Mouse (Mus musculus) olfactory bulb, adult 2 months (tissue): ENCODE results near the gene Map7. TPM values are rescaled to one million over a fixed set of nuclear protein-coding genes. Genes with fewer than 3 reads are reported as not detected.

Experiments used
- H3K27ac ChIP-seq: fragments of 200-500 bp; 2 replicates; pipeline ENCODE4 v1.5.1; 2012; ENCODE audit warnings: low read depth, low read length; ENCODE audit not compliant: insufficient read depth
- H3K4me1 ChIP-seq: fragments of 200-500 bp; 2 replicates; pipeline ENCODE4 v1.6.1; 2012; ENCODE audit warnings: low read length; ENCODE audit not compliant: control insufficient read depth, insufficient read depth
- H3K4me3 ChIP-seq: fragments of 200-500 bp; 2 replicates; pipeline ENCODE4 v1.5.1; 2012; ENCODE audit warnings: mild to moderate bottlenecking, low read depth, low read length, moderate library complexity; ENCODE audit not compliant: insufficient read depth
- CTCF ChIP-seq: fragments of 200-500 bp; IDR thresholded peaks from 2 replicates; pipeline ENCODE4 v1.5.1; 2012; ENCODE audit warnings: low read depth, mild to moderate bottlenecking, low read length, moderate library complexity; ENCODE audit not compliant: insufficient read depth
- POLR2A ChIP-seq: fragments of 200-500 bp; IDR thresholded peaks from 2 replicates; pipeline ENCODE4 v1.6.1; 2012; ENCODE audit warnings: mild to moderate bottlenecking, low read depth, low read length, moderate library complexity; ENCODE audit not compliant: insufficient read depth
- WGBS: fragments of 180-500 bp; shearing (Covaris S2); methylation state at CpG from one replicate; pipeline ENCODE4 v1.1.7; 2018; 5-methylcytosine and 5-hydroxymethylcytosine counted together
- polyA plus RNA-seq: library from polyadenylated mRNA; stranded (reverse); fragments of >200 nt; gene quantifications from 2 replicates; pipeline ENCODE4 v1.2.4, GENCODE M21; 2012; ENCODE audit warnings: low replicate concordance; ENCODE audit not compliant: missing spikeins, insufficient read depth, insufficient read length

The Map7 gene
- polyA plus RNA-seq, 1 experiment = not detected

GRCm38 (mm10) chr10:20299114-20299513, 150.8 kb downstream of the Map7 start:
- Histone ChIP-seq H3K4me3 (no peak overlapping the region), H3K27ac (no peak overlapping the region), H3K4me1 (no peaks in the 10 kb centered on the region)
- no peak for TF ChIP-seq POLR2A
- 82% methylated on average over 5 of the region's 5 CpGs for WGBS

DNA sequence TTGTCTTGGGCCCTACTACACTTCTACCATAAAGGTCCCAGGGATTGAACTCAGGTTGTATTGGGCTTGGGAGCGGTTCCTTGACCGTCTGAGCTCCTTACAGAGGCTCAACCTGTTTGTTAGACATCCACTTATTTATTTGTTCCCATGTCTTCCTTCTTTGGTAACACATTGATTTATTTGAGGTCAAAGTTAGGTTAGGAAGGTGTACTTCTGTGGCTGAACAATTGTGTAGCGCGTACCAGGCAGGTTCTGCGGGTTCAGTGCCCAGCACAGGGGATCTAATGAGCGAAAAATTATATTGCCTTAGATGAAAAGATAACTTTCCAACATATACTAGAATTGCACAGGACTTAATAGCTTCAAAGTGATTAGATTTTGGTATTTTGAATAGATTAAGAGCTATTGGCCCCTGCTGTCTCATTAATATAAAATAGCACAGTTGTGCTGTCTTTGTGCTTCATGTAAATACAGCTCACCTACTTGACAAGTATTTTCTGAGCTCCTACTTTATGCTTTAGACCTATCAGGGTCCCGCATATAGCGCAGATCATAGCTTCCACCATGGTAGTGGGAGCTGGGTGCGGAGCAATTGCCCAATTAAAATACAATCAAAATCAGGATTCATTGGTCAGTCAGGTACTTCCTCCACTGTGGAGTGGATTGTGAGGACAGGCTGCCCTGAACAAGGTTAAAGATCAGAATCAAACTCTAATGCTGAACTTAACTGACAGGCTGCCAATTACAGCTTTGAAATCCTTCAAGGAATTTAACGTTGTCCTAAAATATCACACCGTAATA, 162.9 kb downstream of the Map7 start:
- H3K27ac ChIP-seq = peak overlapping the region; percentile 97
- TF ChIP-seq POLR2A (no peak), CTCF (no peak)
- peak overlapping the region; percentile 70; the same call in 1 of the 2 replicates for H3K4me3 ChIP-seq
- H3K4me1 ChIP-seq = no peaks in the 10 kb centered on the region
- WGBS = 50% methylated on average over 11 of the region's 11 CpGs

DNA sequence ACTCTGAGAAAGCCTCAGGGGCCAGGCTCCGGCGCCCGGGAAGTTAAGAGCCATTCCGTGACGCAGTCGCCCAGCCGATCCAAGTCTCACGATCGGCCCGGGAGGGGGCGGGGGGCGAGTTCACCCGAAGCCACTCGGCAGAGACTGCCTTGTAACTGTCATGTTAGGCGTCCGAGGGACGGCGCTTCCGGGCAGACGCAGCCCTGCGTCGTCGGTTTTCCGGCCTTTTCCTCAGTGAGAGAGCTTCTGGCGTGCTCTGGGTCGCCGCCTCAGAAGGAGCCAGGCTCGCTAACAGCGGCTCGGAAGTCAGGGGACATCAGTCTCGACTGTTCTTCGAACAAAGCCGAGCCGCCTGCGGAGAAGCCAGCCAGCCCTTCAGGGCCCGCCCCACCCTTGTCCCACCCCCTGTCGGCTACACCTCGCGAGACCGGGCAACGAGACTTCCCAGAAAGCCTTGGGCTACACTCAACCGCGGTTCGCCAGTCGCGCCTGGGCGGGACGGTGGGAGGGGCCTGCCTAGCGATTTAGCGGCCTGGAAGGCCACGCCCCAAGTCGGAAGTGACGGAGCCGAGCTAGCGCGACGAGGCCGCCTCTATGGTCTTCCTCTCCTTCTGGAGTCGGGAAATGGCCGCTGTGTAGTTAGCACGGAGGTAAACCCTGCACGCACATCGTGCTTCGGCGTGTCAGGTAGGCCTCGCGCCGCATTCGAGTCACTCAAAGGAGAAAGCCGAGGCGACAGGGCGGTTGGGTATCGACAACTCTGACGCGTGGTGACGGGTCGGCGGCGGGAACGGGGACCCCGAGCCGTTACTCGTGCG, 163.9 kb downstream of the Map7 start, which contains the start of gene Bclaf1:
Bclaf1 (plus strand) TSS at position 552 of the 818 bp plus-strand sequence.
- H3K4me3 ChIP-seq = peak within 1 kb of the TSS; percentile 74
- peak within 1 kb of the TSS; percentile 97 for H3K27ac ChIP-seq
- no peaks in the 10 kb centered on the region for H3K4me1 ChIP-seq
- WGBS = under 1% methylated on average over 84 of the region's 84 CpGs
- peak; percentile 83 for TF ChIP-seq POLR2A
- TF ChIP-seq CTCF = 0 out of 2 replicates have a peak, but pooled peaks have one; percentile 11

- under 1% methylated on average over 54 of the region's 54 CpGs for WGBS
- no peak for TF ChIP-seq CTCF
- no peak for TF ChIP-seq POLR2A
- Histone ChIP-seq H3K4me3 (peak overlapping the region; percentile 74), H3K4me1 (0 out of 2 replicates have a peak, but pooled peaks cover 2% of the 10 kb centered on the region), H3K27ac (peak overlapping the region; percentile 93)
Observed at GRCm38 (mm10) chr10:20312736-20313301, 164.5 kb downstream of the Map7 start.

- Histone ChIP-seq H3K27ac (no peak overlapping the region), H3K4me3 (peak overlapping the region; percentile 74), H3K4me1 (0 out of 2 replicates have a peak, but pooled peaks cover 2% of the 10 kb centered on the region)
- WGBS = 48% methylated on average over 13 of the region's 13 CpGs
- TF ChIP-seq CTCF = no peak
- TF ChIP-seq POLR2A = no peak
Observed at GRCm38 (mm10) chr10:20313447-20313846, 165.2 kb downstream of the Map7 start.

GRCm38 (mm10) chr10:20313941-20314340, 165.7 kb downstream of the Map7 start:
- 83% methylated on average over 4 of the region's 4 CpGs for WGBS
- H3K27ac ChIP-seq = no peak overlapping the region
- no peak for TF ChIP-seq POLR2A
- no peak for TF ChIP-seq CTCF
- H3K4me1 ChIP-seq = 0 out of 2 replicates have a peak, but pooled peaks cover 2% of the 10 kb centered on the region
- H3K4me3 ChIP-seq = no peak overlapping the region

GRCm38 (mm10) chr10:20314797-20315196, 166.5 kb downstream of the Map7 start:
- TF ChIP-seq CTCF (no peak), POLR2A (no peak)
- WGBS = 58% methylated on average over 2 of the region's 2 CpGs
- H3K4me1 ChIP-seq = 0 out of 2 replicates have a peak, but pooled peaks cover 2% of the 10 kb centered on the region
- no peak overlapping the region for H3K27ac ChIP-seq
- H3K4me3 ChIP-seq = no peak overlapping the region

DNA sequence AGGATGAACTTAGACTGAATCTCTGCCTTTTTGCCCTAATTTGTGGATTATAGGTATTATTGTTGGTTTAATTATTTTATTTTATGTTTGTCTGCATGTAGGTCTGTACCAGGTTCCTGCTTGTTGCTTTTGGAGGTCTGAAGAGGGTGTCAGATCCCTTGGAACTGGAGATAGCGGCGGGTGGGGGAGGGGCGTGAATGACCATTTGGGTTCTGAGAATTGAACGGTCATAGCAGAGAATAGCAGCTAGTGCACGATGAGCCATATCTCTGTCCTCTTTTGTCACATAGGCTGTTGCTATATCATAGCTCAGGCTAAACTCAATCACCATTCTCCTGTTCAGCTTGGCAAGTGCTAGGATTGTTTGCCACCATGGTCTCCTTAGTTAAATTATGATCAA, 169.2 kb downstream of the Map7 start:
- WGBS = 82% methylated on average over 5 of the region's 5 CpGs
- H3K4me1 ChIP-seq = 0 out of 2 replicates have a peak, but pooled peaks cover 2% of the 10 kb centered on the region
- no peak for TF ChIP-seq POLR2A
- no peak for TF ChIP-seq CTCF
- H3K4me3 ChIP-seq = no peak overlapping the region
- H3K27ac ChIP-seq = no peak overlapping the region
